14 mouse cellular contexts compared by ENCODE assay signal in genomic region chr11:55329868-55330772, GRCm38 (mm10). TPM values are rescaled to one million over a fixed set of nuclear protein-coding genes. Genes with fewer than 3 reads are reported as not detected.
A peak's percentile ranks its signal among the peaks of the same experiment; 100 is the strongest.
DNase-seq lines count a peak whose midpoint lies in the region; ATAC-seq and TF ChIP-seq lines count a peak whose summit lies in the region.
"Had no signal": no experiment of that assay in that cellular context is flagged by ENCODE, and none has a peak within 500 bp of the region (broad histone marks: within the 10 kb centered on the region; RNA-seq: fewer than 3 reads in every experiment).

No protein-coding gene starts in this region.

- 0 out of 2 replicates have a peak overlapping the region, but pooled peaks have one; percentile 3 for H3K4me2 ChIP-seq in heart, embryonic 13.5 days
- no peak overlapping the region for H3K4me2 ChIP-seq in kidney, postnatal 0 days (ENCODE audit: low read length)
- no peak overlapping the region for H3K4me2 ChIP-seq in stomach, embryonic 16.5 days (ENCODE audit: low read depth, low read length)
- H3K4me2 ChIP-seq: embryonic facial prominence, embryonic 12.5 days; forebrain, embryonic 15.5 days had no signal

- no peak for ATAC-seq in heart, embryonic 13.5 days (ENCODE audit: extremely low read depth, insufficient number of reproducible peaks, low FRiP score, low TSS enrichment)
- ATAC-seq in kidney, postnatal 0 days (replicated peaks; ENCODE audit: low FRiP score, low read depth): no peak
- peak; percentile 31; the same call in 1 of the 2 replicates for ATAC-seq in stomach, embryonic 16.5 days (ENCODE audit: insufficient read depth, low FRiP score)
- ATAC-seq: forebrain, embryonic 15.5 days had no signal

- intact Hi-C loops in heart, postnatal 25 days (cut with DNase I): no loop called here
- intact Hi-C loops in left cerebral cortex, postnatal 14 days (cut with DNase I): no loop called here

- WGBS in heart, embryonic 13.5 days: 65% methylated on average over 16 of the region's 16 CpGs
- WGBS in kidney, postnatal 0 days: 43% methylated on average over 16 of the region's 16 CpGs
- 57% methylated on average over 16 of the region's 16 CpGs for WGBS in stomach, embryonic 16.5 days

- DNase-seq in heart, postnatal 25 days (ENCODE audit: low spot score): no peak
- peak; percentile 65 for DNase-seq in kidney, postnatal 0 days (ENCODE audit: low spot score)
- no peak for DNase-seq in kidney, adult 11 months
- peak; percentile 22 for DNase-seq in ovary, postnatal 14 days (ENCODE audit: low spot score)
- no peak for DNase-seq in ovary, postnatal 10 days (ENCODE audit: low spot score)
- DNase-seq in left cerebral cortex, postnatal 14 days (ENCODE audit: low spot score in 2 of 2): no peak
- DNase-seq: cerebellum, adult 9-11 months; gastrocnemius, postnatal 14 days had no signal

- no peak overlapping the region for H3K4me3 ChIP-seq in heart, embryonic 13.5 days
- H3K4me3 ChIP-seq in kidney, postnatal 0 days (replicated peaks; ENCODE audit: low read depth, low read length): no peak overlapping the region
- H3K4me3 ChIP-seq in stomach, embryonic 16.5 days (replicated peaks; ENCODE audit: low read length): no peak overlapping the region
- H3K4me3 ChIP-seq: embryonic facial prominence, embryonic 12.5 days; forebrain, embryonic 15.5 days; midbrain, embryonic 10.5 days had no signal

- no peaks in the 10 kb centered on the region for H3K36me3 ChIP-seq in heart, embryonic 13.5 days
- H3K36me3 ChIP-seq in kidney, postnatal 0 days (ENCODE audit: insufficient read depth, low read length): no peaks in the 10 kb centered on the region
- H3K36me3 ChIP-seq in stomach, embryonic 16.5 days (ENCODE audit: control insufficient read depth, insufficient read depth, low read length): no peaks in the 10 kb centered on the region
- H3K36me3 ChIP-seq: embryonic facial prominence, embryonic 12.5 days; forebrain, embryonic 15.5 days; midbrain, embryonic 10.5 days had no signal

- H3K27me3 ChIP-seq in heart, embryonic 13.5 days (replicated peaks): peaks cover 6% of the 10 kb centered on the region
- H3K27me3 ChIP-seq in kidney, postnatal 0 days (ENCODE audit: insufficient read depth, low read length): no peaks in the 10 kb centered on the region
- no peaks in the 10 kb centered on the region for H3K27me3 ChIP-seq in stomach, embryonic 16.5 days (ENCODE audit: control insufficient read depth, insufficient read depth, low read length)
- H3K27me3 ChIP-seq: embryonic facial prominence, embryonic 12.5 days; forebrain, embryonic 15.5 days had no signal

- H3K27ac ChIP-seq in heart, embryonic 13.5 days (replicated peaks): peak overlapping the region; percentile 41; the same call in 1 of the 2 replicates
- H3K27ac ChIP-seq in kidney, postnatal 0 days: no peak overlapping the region
- peak overlapping the region; percentile 83 for H3K27ac ChIP-seq in stomach, embryonic 16.5 days (ENCODE audit: low read length)
- H3K27ac ChIP-seq: embryonic facial prominence, embryonic 12.5 days; forebrain, embryonic 15.5 days; liver, embryonic 14.5 days; midbrain, embryonic 10.5 days had no signal

- no peak overlapping the region for H3K9ac ChIP-seq in heart, embryonic 13.5 days
- no peak overlapping the region for H3K9ac ChIP-seq in kidney, postnatal 0 days (ENCODE audit: low read depth, low read length)
- peak overlapping the region; percentile 29; the same call in 1 of the 2 replicates for H3K9ac ChIP-seq in stomach, embryonic 16.5 days (ENCODE audit: low read length)
- H3K9ac ChIP-seq: embryonic facial prominence, embryonic 12.5 days; forebrain, embryonic 15.5 days; liver, embryonic 14.5 days had no signal

- H3K4me1 ChIP-seq in heart, embryonic 13.5 days: peaks cover 23% of the 10 kb centered on the region
- H3K4me1 ChIP-seq in kidney, postnatal 0 days (replicated peaks; ENCODE audit: insufficient read depth, low read length): no peaks in the 10 kb centered on the region
- H3K4me1 ChIP-seq in stomach, embryonic 16.5 days (ENCODE audit: control insufficient read depth, insufficient read depth, low read length): peaks cover 10% of the 10 kb centered on the region
- H3K4me1 ChIP-seq: embryonic facial prominence, embryonic 12.5 days; midbrain, embryonic 10.5 days had no signal

- TF ChIP-seq CTCF in kidney, postnatal 0 days (IDR thresholded peaks at IDR 0.05; ENCODE audit: low read depth): no peak

- no peaks in the 10 kb centered on the region for H3K9me3 ChIP-seq in heart, embryonic 13.5 days
- H3K9me3 ChIP-seq in kidney, postnatal 0 days (replicated peaks; ENCODE audit: low read length): no peaks in the 10 kb centered on the region
- H3K9me3 ChIP-seq in stomach, embryonic 16.5 days (replicated peaks; ENCODE audit: control insufficient read depth, low read length): no peaks in the 10 kb centered on the region
- H3K9me3 ChIP-seq: embryonic facial prominence, embryonic 12.5 days; forebrain, embryonic 15.5 days; midbrain, embryonic 10.5 days had no signal

RNA-seq across cellular contexts. Expression of gene Fat2, which starts 6.2 kb away (rescaled TPM):
- 0.01 TPM in 1 of 2 replicates, not detected in the other for polyA plus RNA-seq in heart, embryonic 13.5 days (2015; fragmentation: Nextera tagmentation; extraction: Ambion mirVana)
- total RNA-seq in heart, postnatal 25 days (2021): under 1 TPM in 1 of 2 experiments, not detected in 1; 0.08 TPM
- polyA plus RNA-seq in kidney, postnatal 0 days (2015; fragmentation: Nextera tagmentation; extraction: Ambion mirVana): 0.05 and 0.08 TPM in 2 replicates
- 0.97 and 1.2 TPM in 2 replicates for polyA plus RNA-seq in stomach, embryonic 16.5 days (2015; fragmentation: Nextera tagmentation; extraction: Ambion mirVana)
- 1 to 10 TPM in 1 of 2 experiments, under 1 TPM in 1; 0.51 to 1.3 TPM for total RNA-seq in left cerebral cortex, postnatal 14 days (2021)

Comparison
In these comparisons a context has a peak if more than half of its experiments do, and no peak if none do; other contexts are left out.
1. DNase-seq: peak in kidney, postnatal 0 days (single experiment) and ovary, postnatal 14 days (single experiment); none in heart, postnatal 25 days (single experiment), kidney, adult 11 months (single experiment), ovary, postnatal 10 days (single experiment) and left cerebral cortex, postnatal 14 days (0 of 2).